Mouse (Mus musculus): Measurements from ENCODE around the gene Jakmip3. TPM values are rescaled to one million over a fixed set of nuclear protein-coding genes. Genes with fewer than 3 reads are reported as not detected.
A peak's percentile ranks its signal among the peaks of the same experiment; 100 is the strongest.

The Jakmip3 gene
- total and polyA plus RNA-seq, 2 experiments from 2014 or later: 7.6 to 12.4 TPM

- Histone ChIP-seq H3K9me3 (ENCODE audit: low read length) (no peaks in the 10 kb centered on the region), H3K4me3 (ENCODE audit: low read length) (no peak overlapping the region), H3K27ac (no peak overlapping the region), H3K4me2 (ENCODE audit: low read depth, low read length) (no peak overlapping the region), H3K4me1 (ENCODE audit: insufficient read depth, low read length) (no peaks in the 10 kb centered on the region), H3K9ac (replicated peaks; ENCODE audit: low read length) (no peak overlapping the region), H3K27me3 (ENCODE audit: insufficient read depth, low read length) (no peaks in the 10 kb centered on the region), H3K36me3 (ENCODE audit: insufficient read depth, low read length) (no peaks in the 10 kb centered on the region)
- ATAC-seq (no peak), DNase-seq (ENCODE audit: low spot score) (no peak)
- no peak for TF ChIP-seq CTCF (IDR thresholded peaks at IDR 0.05; ENCODE audit: low read depth)
- 90% methylated on average over 5 of the region's 5 CpGs for WGBS
These were observed 23.2 kb downstream of the Jakmip3 start for GRCm38 (mm10) chr7:138963756-138964155.

- DNase-seq (ENCODE audit: low spot score): peak; percentile 47
- no peak overlapping the region for H3K4me2 ChIP-seq (ENCODE audit: low read depth, low read length)
- no peak overlapping the region for H3K9ac ChIP-seq (replicated peaks; ENCODE audit: low read length)
These were observed 27.6 kb downstream of the Jakmip3 start for GRCm38 (mm10) chr7:138968010-138968620.

GRCm38 (mm10) chr7:138977510-138977909, 37.0 kb downstream of the Jakmip3 start:
- Histone ChIP-seq H3K27ac (no peak overlapping the region), H3K4me2 (ENCODE audit: low read depth, low read length) (no peak overlapping the region), H3K27me3 (ENCODE audit: insufficient read depth, low read length) (no peaks in the 10 kb centered on the region), H3K4me3 (ENCODE audit: low read length) (no peak overlapping the region), H3K9ac (replicated peaks; ENCODE audit: low read length) (no peak overlapping the region), H3K36me3 (ENCODE audit: insufficient read depth, low read length) (no peaks in the 10 kb centered on the region), H3K4me1 (ENCODE audit: insufficient read depth, low read length) (no peaks in the 10 kb centered on the region), H3K9me3 (ENCODE audit: low read length) (no peaks in the 10 kb centered on the region)
- ATAC-seq: no peak
- DNase-seq (ENCODE audit: low spot score): no peak
- no peak for TF ChIP-seq CTCF (IDR thresholded peaks at IDR 0.05; ENCODE audit: low read depth)
- WGBS: 92% methylated on average over 7 of the region's 7 CpGs

More at GRCm38 (mm10) chr7:138968010-138968620, 27.6 kb downstream of the Jakmip3 start:
- no peaks in the 10 kb centered on the region for H3K9me3 ChIP-seq (ENCODE audit: low read length)
- H3K27ac ChIP-seq: peak overlapping the region; percentile 2; the same call in 1 of the 2 replicates
- no peaks in the 10 kb centered on the region for H3K27me3 ChIP-seq (ENCODE audit: insufficient read depth, low read length)
- no peak for TF ChIP-seq CTCF (IDR thresholded peaks at IDR 0.05; ENCODE audit: low read depth)
- WGBS: 48% methylated on average over 13 of the region's 13 CpGs
- H3K36me3 ChIP-seq (ENCODE audit: insufficient read depth, low read length): no peaks in the 10 kb centered on the region
- peak; percentile 63; the same call in 1 of the 2 replicates for ATAC-seq
- H3K4me1 ChIP-seq (ENCODE audit: insufficient read depth, low read length): no peaks in the 10 kb centered on the region
- no peak overlapping the region for H3K4me3 ChIP-seq (ENCODE audit: low read length)

GRCm38 (mm10) chr7:138984576-138984975, 44.0 kb downstream of the Jakmip3 start:
- H3K27ac ChIP-seq: no peak overlapping the region
- no peaks in the 10 kb centered on the region for H3K27me3 ChIP-seq (ENCODE audit: insufficient read depth, low read length)
- no peak overlapping the region for H3K4me3 ChIP-seq (ENCODE audit: low read length)
- 74% methylated on average over 6 of the region's 6 CpGs for WGBS
- no peaks in the 10 kb centered on the region for H3K4me1 ChIP-seq (ENCODE audit: insufficient read depth, low read length)
- ATAC-seq (no peak), DNase-seq (ENCODE audit: low spot score) (peak; percentile 20)
- H3K9ac ChIP-seq (replicated peaks; ENCODE audit: low read length): no peak overlapping the region
- no peak overlapping the region for H3K4me2 ChIP-seq (ENCODE audit: low read depth, low read length)
- no peaks in the 10 kb centered on the region for H3K36me3 ChIP-seq (ENCODE audit: insufficient read depth, low read length)
- no peaks in the 10 kb centered on the region for H3K9me3 ChIP-seq (ENCODE audit: low read length)
- TF ChIP-seq CTCF (IDR thresholded peaks at IDR 0.05; ENCODE audit: low read depth): no peak

- H3K9ac ChIP-seq (replicated peaks; ENCODE audit: low read length): no peak overlapping the region
- no peaks in the 10 kb centered on the region for H3K4me1 ChIP-seq (ENCODE audit: insufficient read depth, low read length)
- no peak for TF ChIP-seq CTCF (IDR thresholded peaks at IDR 0.05; ENCODE audit: low read depth)
- H3K9me3 ChIP-seq (ENCODE audit: low read length): no peaks in the 10 kb centered on the region
- no peak overlapping the region for H3K27ac ChIP-seq
- WGBS: 59% methylated on average over 9 of the region's 9 CpGs
- ATAC-seq: no peak
- no peak overlapping the region for H3K4me3 ChIP-seq (ENCODE audit: low read length)
- H3K4me2 ChIP-seq (ENCODE audit: low read depth, low read length): no peak overlapping the region
- H3K36me3 ChIP-seq (ENCODE audit: insufficient read depth, low read length): no peaks in the 10 kb centered on the region
- DNase-seq (ENCODE audit: low spot score): no peak
- H3K27me3 ChIP-seq (ENCODE audit: insufficient read depth, low read length): no peaks in the 10 kb centered on the region
These were observed 48.6 kb downstream of the Jakmip3 start for GRCm38 (mm10) chr7:138989156-138989555.

- WGBS: 88% methylated on average over 9 of the region's 9 CpGs
- no peak for TF ChIP-seq CTCF (IDR thresholded peaks at IDR 0.05; ENCODE audit: low read depth)
- H3K9me3 ChIP-seq (ENCODE audit: low read length): no peaks in the 10 kb centered on the region
- no peak overlapping the region for H3K4me2 ChIP-seq (ENCODE audit: low read depth, low read length)
- H3K4me3 ChIP-seq (ENCODE audit: low read length): no peak overlapping the region
- DNase-seq (ENCODE audit: low spot score) (no peak), ATAC-seq (no peak)
- H3K4me1 ChIP-seq (ENCODE audit: insufficient read depth, low read length): no peaks in the 10 kb centered on the region
- H3K27me3 ChIP-seq (ENCODE audit: insufficient read depth, low read length): no peaks in the 10 kb centered on the region
- H3K36me3 ChIP-seq (ENCODE audit: insufficient read depth, low read length): no peaks in the 10 kb centered on the region
- H3K9ac ChIP-seq (replicated peaks; ENCODE audit: low read length): no peak overlapping the region
- H3K27ac ChIP-seq: no peak overlapping the region
These were observed 62.2 kb downstream of the Jakmip3 start for GRCm38 (mm10) chr7:139002692-139003091.

GRCm38 (mm10) chr7:139003250-139003649, 62.7 kb downstream of the Jakmip3 start:
- no peak overlapping the region for H3K27ac ChIP-seq
- H3K36me3 ChIP-seq (ENCODE audit: insufficient read depth, low read length): no peaks in the 10 kb centered on the region
- no peak overlapping the region for H3K4me2 ChIP-seq (ENCODE audit: low read depth, low read length)
- no peak overlapping the region for H3K9ac ChIP-seq (replicated peaks; ENCODE audit: low read length)
- H3K4me1 ChIP-seq (ENCODE audit: insufficient read depth, low read length): no peaks in the 10 kb centered on the region
- ATAC-seq: no peak
- WGBS: 37% methylated on average over 9 of the region's 9 CpGs
- H3K27me3 ChIP-seq (ENCODE audit: insufficient read depth, low read length): no peaks in the 10 kb centered on the region
- H3K4me3 ChIP-seq (ENCODE audit: low read length): no peak overlapping the region
- no peaks in the 10 kb centered on the region for H3K9me3 ChIP-seq (ENCODE audit: low read length)
- TF ChIP-seq CTCF (IDR thresholded peaks at IDR 0.05; ENCODE audit: low read depth): no peak
- DNase-seq (ENCODE audit: low spot score): peak; percentile 65
